ENCODE assay signal across 8 mouse cellular contexts in genomic region chr17:36083870-36084451, GRCm38 (mm10). TPM values are rescaled to one million over a fixed set of nuclear protein-coding genes. Genes with fewer than 3 reads are reported as not detected.
A peak's percentile ranks its signal among the peaks of the same experiment; 100 is the strongest.
DNase-seq lines count a peak whose midpoint lies in the region; ATAC-seq and TF ChIP-seq lines count a peak whose summit lies in the region.

No protein-coding gene starts in this region.

- no peak for TF ChIP-seq CTCF in lung, postnatal 0 days (IDR thresholded peaks at IDR 0.05)

- H3K4me3 ChIP-seq in lung, postnatal 0 days (ENCODE audit: low read depth, low read length) = peak overlapping the region; percentile 54

- ATAC-seq in lung, postnatal 0 days = no peak; the same call in 1 of the 2 replicates

- TF ChIP-seq EP300 in lung, postnatal 0 days (IDR thresholded peaks at IDR 0.05) = no peak

- no peak for DNase-seq in lung, postnatal 0 days (ENCODE audit: low spot score)
- DNase-seq in lung, postnatal 4 days = no peak
- DNase-seq in embryo, embryonic 11.5 days (ENCODE audit: low read depth, low spot score) = peak; percentile 11
- peak; percentile 23 for DNase-seq in induced T-regulatory cell, adult 2 months (ENCODE audit: low read depth)
- DNase-seq in mesoderm, embryonic 11.5 days (ENCODE audit: low read depth, low spot score) = peak; percentile 19
- DNase-seq in spleen, postnatal 4 days (ENCODE audit: low spot score in 2 of 2) = no peak
- no peak for DNase-seq in urinary bladder, postnatal 14 days (ENCODE audit: low spot score)
- no peak for DNase-seq in ovary, adult 18-20 months (ENCODE audit: low spot score)

- H3K27ac ChIP-seq in lung, postnatal 0 days (ENCODE audit: low read length) = no peak overlapping the region

- peak overlapping the region; percentile 92 for H3K4me2 ChIP-seq in lung, postnatal 0 days (replicated peaks; ENCODE audit: low read depth, low read length)

- no peaks in the 10 kb centered on the region for H3K9me3 ChIP-seq in lung, postnatal 0 days (ENCODE audit: low read length)

- no peaks in the 10 kb centered on the region for H3K4me1 ChIP-seq in lung, postnatal 0 days (ENCODE audit: insufficient read depth, low read depth, low read length)

- peaks cover 4% of the 10 kb centered on the region; the same call in 1 of the 2 replicates for H3K27me3 ChIP-seq in lung, postnatal 0 days (replicated peaks; ENCODE audit: insufficient read depth, low read length)

- WGBS in lung, postnatal 0 days = 1% methylated on average over 40 of the region's 42 CpGs

- no peaks in the 10 kb centered on the region for H3K36me3 ChIP-seq in lung, postnatal 0 days (ENCODE audit: insufficient read depth, low read length)

- no peak overlapping the region for H3K9ac ChIP-seq in lung, postnatal 0 days (replicated peaks; ENCODE audit: low read depth)

RNA-seq across cellular contexts. Expression of gene Gm11127, which starts 25.8 kb away (rescaled TPM):
- polyA plus RNA-seq in lung, postnatal 0 days (2015; fragmentation: Nextera tagmentation; extraction: Ambion mirVana) = not detected in 2 replicates

RNA-seq across cellular contexts. Expression of gene Gm19684, which starts 37.5 kb away (rescaled TPM):
- polyA plus RNA-seq in lung, postnatal 0 days (2015; fragmentation: Nextera tagmentation; extraction: Ambion mirVana) = not detected in 2 replicates

RNA-seq across cellular contexts. Expression of gene Gm6034, which starts 41.2 kb away (rescaled TPM):
- polyA plus RNA-seq in lung, postnatal 0 days (2015; fragmentation: Nextera tagmentation; extraction: Ambion mirVana) = not detected in 2 replicates

RNA-seq across cellular contexts. Expression of gene H2-T22, which starts 41.4 kb away (rescaled TPM):
- 23.9 and 24.4 TPM in 2 replicates for polyA plus RNA-seq in lung, postnatal 0 days (2015; fragmentation: Nextera tagmentation; extraction: Ambion mirVana)

RNA-seq across cellular contexts. Expression of gene Gm7030, which starts 45.3 kb away (rescaled TPM):
- polyA plus RNA-seq in lung, postnatal 0 days (2015; fragmentation: Nextera tagmentation; extraction: Ambion mirVana) = not detected in 2 replicates

Comparison
In these comparisons a context has a peak if more than half of its experiments do, and no peak if none do; other contexts are left out.
1. DNase-seq: peak in embryo, embryonic 11.5 days (single experiment), induced T-regulatory cell, adult 2 months (single experiment) and mesoderm, embryonic 11.5 days (single experiment); none in lung, postnatal 0 days (single experiment), lung, postnatal 4 days (0 of 2), spleen, postnatal 4 days (0 of 2), urinary bladder, postnatal 14 days (single experiment) and ovary, adult 18-20 months (single experiment).